Mouse (Mus musculus) cerebellum, adult 2 months (tissue): ENCODE results near the gene Cped1. TPM values are rescaled to one million over a fixed set of nuclear protein-coding genes. Genes with fewer than 3 reads are reported as not detected.

Experiments used
- DNase-seq, 2 experiments: peaks; one replicate each; pipeline ENCODE4 v3.0.0; 2021
- H3K27ac ChIP-seq: fragments of 200-500 bp; 2 replicates; pipeline ENCODE4 v1.5.1; 2012; ENCODE audit warnings: low read length, control low read depth, inconsistent platforms; ENCODE audit not compliant: insufficient read depth
- H3K27me3 ChIP-seq: fragments of 200-500 bp; 2 replicates; pipeline ENCODE4 v1.6.1; 2012; ENCODE audit warnings: inconsistent platforms, mild to moderate bottlenecking, low read length, moderate library complexity; ENCODE audit not compliant: control insufficient read depth, insufficient read depth
- H3K4me1 ChIP-seq: fragments of 200-500 bp; 2 replicates; pipeline ENCODE4 v1.6.1; 2011; ENCODE audit warnings: low read length; ENCODE audit not compliant: control insufficient read depth, insufficient read depth
- H3K4me3 ChIP-seq: fragments of 200-500 bp; replicated peaks from 2 replicates; pipeline ENCODE3; 2011; ENCODE audit warnings: mild to moderate bottlenecking, low read depth, low read length, control low read depth; ENCODE audit not compliant: insufficient read depth
- CTCF ChIP-seq: fragments of 200-500 bp; IDR thresholded peaks from 2 replicates; pipeline ENCODE4 v1.5.1; 2011; ENCODE audit warnings: low read depth, mild to moderate bottlenecking, control low read depth, low read length, moderate library complexity, borderline replicate concordance; ENCODE audit not compliant: insufficient read depth
- POLR2A ChIP-seq: fragments of 200-500 bp; IDR thresholded peaks from 2 replicates; pipeline ENCODE4 v1.6.1; 2011; ENCODE audit warnings: low read length, control low read depth, borderline replicate concordance; ENCODE audit not compliant: insufficient read depth
- WGBS: fragments of 180-500 bp; shearing (Covaris S2); methylation state at CpG from one replicate; pipeline ENCODE4 v1.1.7; 2018; 5-methylcytosine and 5-hydroxymethylcytosine counted together
- polyA plus RNA-seq: library from polyadenylated mRNA; depleted of rRNA; stranded (reverse); fragments of >200 nt; gene quantifications from 2 replicates; pipeline ENCODE4 v1.2.3, GENCODE M21; 2012

Cped1 gene
- polyA plus RNA-seq, 1 experiment = 1.1 TPM

DNA sequence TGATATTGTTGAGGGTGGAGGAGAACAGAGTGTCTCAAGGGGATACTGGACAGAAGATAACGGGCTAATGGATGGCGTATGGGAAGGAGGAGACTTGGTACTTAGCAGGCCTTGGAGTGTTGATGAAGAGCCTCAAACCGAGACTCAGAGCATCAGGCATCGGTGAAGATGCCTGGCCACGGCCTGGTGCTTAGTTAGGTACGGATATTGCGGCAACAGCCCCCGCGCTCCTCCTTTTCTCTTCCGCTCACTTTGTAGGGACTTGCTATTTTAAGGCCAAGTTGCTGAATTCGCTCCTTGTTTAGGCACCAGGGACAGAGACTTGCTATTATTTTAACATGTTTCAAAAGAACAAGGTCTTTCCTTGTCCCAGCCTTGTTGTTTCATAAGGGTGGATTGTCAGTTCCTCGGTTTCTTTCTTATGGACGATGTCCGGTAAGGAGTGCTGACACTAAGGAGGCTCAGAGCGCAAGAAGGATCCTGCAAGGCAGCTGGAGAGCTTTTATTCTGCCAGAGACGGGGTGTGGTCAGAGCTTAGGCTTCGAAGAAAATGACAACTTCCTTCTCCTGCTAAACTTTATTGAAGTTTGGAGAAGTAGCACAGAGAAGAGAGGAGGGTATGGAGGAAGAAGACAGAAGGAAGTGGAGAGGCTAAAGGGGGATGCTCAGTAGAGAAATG, 16.9 kb downstream of the Cped1 start:
- DNase-seq = no peak
- WGBS = 57% methylated on average over 17 of the region's 17 CpGs
- Histone ChIP-seq H3K4me1 (no peaks in the 10 kb centered on the region), H3K4me3 (no peak overlapping the region), H3K27me3 (no peaks in the 10 kb centered on the region; the same call in 1 of the 2 replicates), H3K27ac (no peak overlapping the region)
- TF ChIP-seq POLR2A (no peak), CTCF (no peak)

DNA sequence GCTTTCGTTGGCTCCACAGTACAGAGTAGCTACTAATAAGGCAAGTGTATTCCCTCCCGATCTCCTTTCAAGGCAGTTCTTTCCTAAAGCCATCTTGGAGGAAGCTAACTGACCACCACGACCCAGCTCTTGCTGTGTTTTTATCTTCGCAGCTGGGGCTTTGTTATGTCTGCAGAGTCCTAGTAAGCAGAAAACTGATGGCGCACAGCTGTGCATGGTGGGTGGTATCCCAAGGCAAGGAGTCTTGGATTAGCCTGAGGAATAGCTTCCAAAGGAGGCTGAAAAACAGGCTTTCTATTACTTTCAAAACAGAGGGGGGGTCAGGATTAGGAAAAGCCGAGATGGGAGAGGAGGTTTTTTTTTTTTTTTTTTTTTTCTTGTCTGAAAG, 17.5 kb downstream of the Cped1 start:
- Histone ChIP-seq H3K27me3 (no peaks in the 10 kb centered on the region; the same call in 1 of the 2 replicates), H3K4me3 (no peak overlapping the region), H3K4me1 (no peaks in the 10 kb centered on the region), H3K27ac (no peak overlapping the region)
- TF ChIP-seq CTCF (no peak), POLR2A (no peak)
- DNase-seq = no peak
- WGBS = 23% methylated on average over 6 of the region's 6 CpGs

DNA sequence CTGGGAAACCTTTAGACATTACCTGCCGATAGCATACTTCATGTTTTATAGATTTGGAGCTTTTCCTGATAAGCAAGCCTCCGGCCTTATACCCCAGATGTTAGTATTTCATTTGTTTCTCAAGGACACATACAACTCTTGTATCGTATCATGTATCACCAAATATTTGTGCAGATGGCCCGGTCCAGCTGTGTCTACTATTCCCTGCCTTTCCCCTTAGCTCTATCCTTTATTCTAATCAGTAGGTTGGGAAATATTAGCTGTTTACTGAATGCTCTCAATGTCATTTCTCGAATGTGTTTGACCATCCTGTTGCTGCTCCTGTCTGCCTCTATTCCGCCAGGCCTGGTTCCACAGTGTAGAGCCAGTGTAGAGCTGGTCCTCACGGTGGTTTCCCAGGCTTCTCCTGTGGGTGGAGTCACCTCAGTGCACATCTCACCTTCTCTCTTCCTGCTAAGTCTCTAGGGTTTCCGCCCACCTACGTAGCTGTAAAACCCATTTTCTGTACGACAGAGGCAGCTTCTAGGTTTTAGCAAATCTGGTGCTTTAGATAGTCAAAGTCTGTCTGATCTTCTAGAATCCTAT, 18.3 kb downstream of the Cped1 start:
- no peak for DNase-seq
- TF ChIP-seq POLR2A = no peak
- no peak for TF ChIP-seq CTCF
- 91% methylated on average over 10 of the region's 10 CpGs for WGBS
- Histone ChIP-seq H3K4me3 (no peak overlapping the region), H3K27me3 (no peaks in the 10 kb centered on the region; the same call in 1 of the 2 replicates), H3K27ac (no peak overlapping the region), H3K4me1 (no peaks in the 10 kb centered on the region)

DNA sequence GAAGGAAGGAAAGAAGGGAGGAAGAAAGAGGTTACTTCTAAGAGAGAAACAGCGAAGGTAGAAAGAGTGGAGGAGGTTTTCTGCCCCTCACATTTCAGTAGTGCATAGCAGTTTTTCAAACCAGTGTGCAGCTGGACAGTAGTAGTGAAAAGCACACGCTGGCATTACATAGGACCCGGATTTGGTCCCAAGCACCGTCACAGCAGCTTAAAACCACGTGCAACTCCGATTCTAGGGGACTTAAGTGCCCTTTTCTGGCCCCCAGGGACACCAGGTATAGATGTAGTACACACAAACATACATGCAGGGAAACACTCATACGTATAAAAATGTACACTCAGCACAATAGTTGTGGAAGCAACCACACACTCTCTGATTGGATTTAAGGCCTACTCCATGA, 22.6 kb downstream of the Cped1 start:
- 92% methylated on average over 7 of the region's 7 CpGs for WGBS
- Histone ChIP-seq H3K27me3 (no peaks in the 10 kb centered on the region; the same call in 1 of the 2 replicates), H3K27ac (no peak overlapping the region), H3K4me3 (no peak overlapping the region), H3K4me1 (no peaks in the 10 kb centered on the region)
- TF ChIP-seq CTCF (no peak), POLR2A (no peak)
- no peak for DNase-seq

DNA sequence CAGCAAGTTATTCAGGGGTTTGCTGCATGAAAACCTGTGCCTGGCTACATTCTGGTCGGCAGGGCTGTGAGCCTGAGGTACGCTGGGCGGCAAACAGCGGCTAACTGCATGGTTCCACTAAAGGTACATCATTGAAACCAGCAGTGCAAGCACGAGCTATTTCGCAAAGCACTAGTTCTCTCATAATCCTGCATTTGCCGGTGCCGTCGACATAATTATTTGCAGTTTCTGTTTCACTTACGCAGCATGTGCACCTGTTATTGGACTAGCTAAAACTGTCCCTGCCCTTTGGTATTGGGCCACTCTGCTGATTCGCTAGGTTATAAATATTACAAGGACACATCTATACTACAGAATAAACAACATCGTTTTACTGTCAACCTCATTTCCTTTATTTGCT, 24.5 kb downstream of the Cped1 start:
- Histone ChIP-seq H3K27me3 (no peaks in the 10 kb centered on the region), H3K27ac (no peak overlapping the region), H3K4me3 (no peak overlapping the region), H3K4me1 (no peaks in the 10 kb centered on the region)
- 92% methylated on average over 12 of the region's 12 CpGs for WGBS
- TF ChIP-seq POLR2A = no peak
- no peak for TF ChIP-seq CTCF
- no peak for DNase-seq

DNA sequence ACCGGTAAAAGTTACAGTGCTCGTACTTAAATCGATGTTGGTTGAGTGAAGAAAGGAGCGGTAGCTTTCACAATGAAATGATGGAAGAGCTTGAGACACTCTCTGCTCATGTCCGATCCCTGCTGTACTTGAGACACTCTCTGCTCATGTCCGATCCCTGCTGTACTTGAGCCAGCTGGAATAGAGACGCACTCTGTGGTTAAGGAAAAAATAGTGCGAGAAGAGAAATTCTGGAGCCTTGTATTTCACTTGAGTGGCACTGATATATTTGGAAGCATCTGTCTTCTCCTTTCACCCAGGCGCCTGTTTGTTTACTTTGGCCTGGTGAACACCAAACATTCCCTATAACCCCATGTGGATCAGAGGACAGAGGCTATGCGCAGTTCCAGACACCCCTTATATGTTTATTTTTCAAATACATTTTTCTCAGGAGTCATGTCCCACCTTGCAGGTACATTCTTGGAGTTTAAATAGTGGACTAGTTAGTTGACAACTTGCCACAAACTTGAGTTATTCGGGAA, 25.1 kb downstream of the Cped1 start:
- 85% methylated on average over 11 of the region's 11 CpGs for WGBS
- Histone ChIP-seq H3K4me1 (no peaks in the 10 kb centered on the region), H3K4me3 (no peak overlapping the region), H3K27ac (no peak overlapping the region), H3K27me3 (no peaks in the 10 kb centered on the region)
- no peak for DNase-seq
- no peak for TF ChIP-seq POLR2A
- no peak for TF ChIP-seq CTCF

DNA sequence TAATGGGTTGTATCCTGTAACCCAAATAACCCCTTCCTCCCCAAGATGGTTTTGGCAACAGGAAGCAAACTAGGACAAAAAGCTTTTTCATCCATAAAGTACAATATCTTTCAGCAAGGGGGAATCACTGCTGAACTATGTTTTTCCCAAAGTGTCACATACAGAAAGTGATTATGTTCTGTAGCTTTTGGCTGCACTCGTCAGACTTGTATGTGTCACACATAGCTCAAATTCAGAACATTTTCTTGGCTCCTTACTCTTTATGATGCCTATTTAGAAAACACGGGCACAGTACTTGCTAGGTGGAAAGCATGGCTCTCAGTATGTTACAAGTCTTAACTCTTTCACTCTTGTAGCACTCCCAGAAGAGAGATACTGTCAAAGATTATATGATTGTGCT, 25.8 kb downstream of the Cped1 start:
- Histone ChIP-seq H3K27ac (no peak overlapping the region), H3K27me3 (no peaks in the 10 kb centered on the region), H3K4me1 (no peaks in the 10 kb centered on the region), H3K4me3 (no peak overlapping the region)
- no peak for DNase-seq
- WGBS = 66% methylated on average over 2 of the region's 2 CpGs
- TF ChIP-seq POLR2A = no peak
- no peak for TF ChIP-seq CTCF

DNA sequence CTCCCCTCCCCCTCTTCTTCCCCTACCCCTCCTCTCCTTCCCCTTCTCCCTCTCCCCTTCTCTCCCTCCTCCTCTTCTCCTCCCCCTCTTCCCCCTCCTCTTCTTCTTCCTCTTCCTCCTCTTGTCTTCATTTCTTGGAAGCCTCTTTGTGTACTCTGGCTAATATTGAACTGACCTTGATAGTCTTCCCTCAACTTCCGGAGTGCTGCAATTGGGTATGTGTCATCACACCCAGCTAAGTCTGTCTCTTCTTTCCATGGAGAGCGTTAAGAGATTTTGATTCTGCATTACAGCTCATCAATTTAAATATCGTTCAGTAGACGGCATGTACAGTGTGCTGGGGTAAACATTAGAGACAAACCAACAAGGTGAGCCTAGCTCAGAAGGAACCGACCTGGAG, 26.4 kb downstream of the Cped1 start:
- DNase-seq = no peak
- WGBS = 88% methylated on average over 5 of the region's 5 CpGs
- no peak overlapping the region for H3K27ac ChIP-seq
- TF ChIP-seq POLR2A = no peak
- no peak for TF ChIP-seq CTCF
- H3K4me1 ChIP-seq = no peaks in the 10 kb centered on the region
- H3K4me3 ChIP-seq = no peak overlapping the region
- H3K27me3 ChIP-seq = no peaks in the 10 kb centered on the region
